Mouse (Mus musculus) forebrain, embryonic 13.5 days (tissue): ENCODE data around the gene Entpd2. TPM values are rescaled to one million over a fixed set of nuclear protein-coding genes. Genes with fewer than 3 reads are reported as not detected.

Experiments
- ATAC-seq: fragments of 200-750 bp; cut with Nextera tagmentation; 2 replicates; pipeline ENCODE4 v1.8.0; 2017
- H3K27ac ChIP-seq: fragments of 300-500 bp; sonication (generic); 2 replicates; pipeline ENCODE4 v1.5.1; 2015; ENCODE audit warnings: inconsistent platforms, mild to moderate bottlenecking, moderate library complexity
- H3K27me3 ChIP-seq: fragments of 300-500 bp; sonication (generic); 2 replicates; pipeline ENCODE4 v1.6.1; 2015; ENCODE audit warnings: mild to moderate bottlenecking, inconsistent platforms
- H3K36me3 ChIP-seq: fragments of 300-500 bp; sonication (generic); 2 replicates; pipeline ENCODE4 v1.6.1; 2015; ENCODE audit warnings: mild to moderate bottlenecking, inconsistent platforms; ENCODE audit not compliant: poor library complexity, severe bottlenecking
- H3K4me1 ChIP-seq: fragments of 300-500 bp; sonication (generic); 2 replicates; pipeline ENCODE4 v1.6.1; 2015; ENCODE audit warnings: inconsistent platforms
- H3K4me2 ChIP-seq: fragments of 300-500 bp; sonication (generic); 2 replicates; pipeline ENCODE4 v1.6.1; 2015; ENCODE audit warnings: inconsistent platforms, mild to moderate bottlenecking, moderate library complexity
- H3K4me3 ChIP-seq: fragments of 300-500 bp; sonication (generic); 2 replicates; pipeline ENCODE4 v1.5.1; 2015; ENCODE audit warnings: mild to moderate bottlenecking, inconsistent platforms
- H3K9ac ChIP-seq: fragments of 300-500 bp; sonication (generic); 2 replicates; pipeline ENCODE4 v1.6.1; 2015; ENCODE audit warnings: mild to moderate bottlenecking, inconsistent platforms
- H3K9me3 ChIP-seq: fragments of 300-500 bp; sonication (generic); replicated peaks from 2 replicates; pipeline ENCODE4 v1.6.1; 2016; ENCODE audit warnings: inconsistent platforms
- WGBS: fragments of 180-500 bp; shearing (Covaris S2); methylation state at CpG from one replicate; pipeline ENCODE4 v1.1.7; 2015; 5-methylcytosine and 5-hydroxymethylcytosine counted together
- polyA plus RNA-seq: library from polyadenylated mRNA; unstranded; fragments of >200 nt; fragmentation: Nextera tagmentation; extraction: Ambion mirVana; gene quantifications from 2 replicates; pipeline ENCODE4 v1.2.1, GENCODE M21; 2015

Entpd2 gene
- polyA plus RNA-seq, 1 experiment from 2014 or later, result 0.68 TPM

GRCm38 (mm10) chr2:25422587-25423410, 27.1 kb downstream of the Entpd2 start, which contains the start of gene Fut7:
Gene Fut7, plus strand, starts transcription at chr2:25423267.
- Histone ChIP-seq H3K36me3 (no peaks in the 10 kb centered on the region), H3K4me2 (no peak within 1 kb of the TSS), H3K9me3 (no peaks in the 10 kb centered on the region), H3K27me3 (peaks cover 25% of the 10 kb centered on the region), H3K4me3 (no peak within 1 kb of the TSS), H3K4me1 (peaks cover 7% of the 10 kb centered on the region; the same call in 1 of the 2 replicates), H3K27ac (no peak within 1 kb of the TSS), H3K9ac (no peak within 1 kb of the TSS)
- no peak for ATAC-seq
- WGBS, result 68% methylated on average over 17 of the region's 17 CpGs

DNA sequence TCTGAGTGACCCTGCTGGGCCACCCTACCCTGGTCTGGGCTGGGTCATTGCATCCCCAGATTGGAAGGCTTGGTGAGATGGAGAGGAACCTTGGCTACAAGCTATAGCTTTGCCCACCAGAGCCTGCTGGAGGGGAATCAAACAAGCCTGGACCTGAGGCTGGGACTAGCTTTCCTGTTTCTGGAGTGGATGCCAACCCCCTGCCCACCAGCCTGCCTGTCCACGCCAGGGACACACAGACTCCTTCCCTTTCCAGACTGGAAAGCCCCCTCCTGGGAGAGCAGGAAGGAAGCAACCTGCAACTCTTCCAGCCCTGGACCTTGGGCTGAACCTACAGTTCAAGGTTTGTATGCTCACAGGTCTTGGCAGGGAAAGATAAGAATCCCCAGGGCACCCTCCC, 28.0 kb downstream of the Entpd2 start:
- H3K9me3 ChIP-seq, result no peaks in the 10 kb centered on the region
- no peak overlapping the region for H3K4me2 ChIP-seq
- H3K9ac ChIP-seq, result no peak overlapping the region
- no peak overlapping the region for H3K27ac ChIP-seq
- H3K4me1 ChIP-seq, result peaks cover 10% of the 10 kb centered on the region; the same call in 1 of the 2 replicates
- H3K36me3 ChIP-seq, result no peaks in the 10 kb centered on the region
- no peak for ATAC-seq
- H3K4me3 ChIP-seq, result no peak overlapping the region
- H3K27me3 ChIP-seq, result peaks cover 25% of the 10 kb centered on the region
- 45% methylated on average over 1 of the region's 1 CpGs for WGBS

- Histone ChIP-seq H3K36me3 (no peaks in the 10 kb centered on the region), H3K27ac (no peak overlapping the region), H3K4me2 (no peak overlapping the region), H3K9me3 (no peaks in the 10 kb centered on the region), H3K4me1 (peaks cover 25% of the 10 kb centered on the region), H3K9ac (no peak overlapping the region; the same call in 1 of the 2 replicates), H3K4me3 (no peak overlapping the region), H3K27me3 (peaks cover 27% of the 10 kb centered on the region)
- 47% methylated on average over 27 of the region's 27 CpGs for WGBS
- ATAC-seq, result no peak
Observed at GRCm38 (mm10) chr2:25425481-25425880, 29.8 kb downstream of the Entpd2 start.

DNA sequence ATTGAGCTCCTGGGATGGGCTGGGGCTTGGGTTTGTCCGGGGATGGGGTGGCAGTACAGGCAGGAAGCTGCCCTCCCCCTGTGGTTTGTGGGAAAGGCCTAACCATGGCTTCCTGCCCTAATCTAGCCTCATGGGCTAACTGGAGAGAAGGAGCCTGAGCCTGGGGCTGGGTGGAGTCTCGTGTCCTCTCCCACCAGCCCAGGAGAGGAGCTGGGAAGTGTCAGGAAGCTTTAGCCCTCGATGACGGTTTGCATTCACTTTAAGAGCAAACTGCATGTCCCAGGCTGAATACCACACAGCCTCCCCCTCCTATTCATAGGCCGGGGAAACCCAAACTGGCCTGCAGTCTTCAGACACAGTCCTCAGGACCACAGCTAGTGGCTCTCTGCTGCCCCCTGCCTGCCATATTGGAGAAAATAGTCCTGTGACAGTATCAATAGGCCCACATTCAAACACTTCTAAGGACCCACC, 31.1 kb downstream of the Entpd2 start:
- Histone ChIP-seq H3K27ac (no peak overlapping the region), H3K9ac (no peak overlapping the region), H3K36me3 (no peaks in the 10 kb centered on the region), H3K4me3 (no peak overlapping the region), H3K9me3 (no peaks in the 10 kb centered on the region), H3K4me2 (no peak overlapping the region), H3K27me3 (peaks cover 29% of the 10 kb centered on the region), H3K4me1 (peaks cover 38% of the 10 kb centered on the region)
- WGBS, result 25% methylated on average over 5 of the region's 5 CpGs
- 0 out of 2 replicates have a peak, but pooled peaks have one; percentile 3 for ATAC-seq

- 91% methylated on average over 5 of the region's 5 CpGs for WGBS
- ATAC-seq, result no peak
- H3K27me3 ChIP-seq, result peaks cover 29% of the 10 kb centered on the region
Observed at GRCm38 (mm10) chr2:25427256-25427655, 31.6 kb downstream of the Entpd2 start.

DNA sequence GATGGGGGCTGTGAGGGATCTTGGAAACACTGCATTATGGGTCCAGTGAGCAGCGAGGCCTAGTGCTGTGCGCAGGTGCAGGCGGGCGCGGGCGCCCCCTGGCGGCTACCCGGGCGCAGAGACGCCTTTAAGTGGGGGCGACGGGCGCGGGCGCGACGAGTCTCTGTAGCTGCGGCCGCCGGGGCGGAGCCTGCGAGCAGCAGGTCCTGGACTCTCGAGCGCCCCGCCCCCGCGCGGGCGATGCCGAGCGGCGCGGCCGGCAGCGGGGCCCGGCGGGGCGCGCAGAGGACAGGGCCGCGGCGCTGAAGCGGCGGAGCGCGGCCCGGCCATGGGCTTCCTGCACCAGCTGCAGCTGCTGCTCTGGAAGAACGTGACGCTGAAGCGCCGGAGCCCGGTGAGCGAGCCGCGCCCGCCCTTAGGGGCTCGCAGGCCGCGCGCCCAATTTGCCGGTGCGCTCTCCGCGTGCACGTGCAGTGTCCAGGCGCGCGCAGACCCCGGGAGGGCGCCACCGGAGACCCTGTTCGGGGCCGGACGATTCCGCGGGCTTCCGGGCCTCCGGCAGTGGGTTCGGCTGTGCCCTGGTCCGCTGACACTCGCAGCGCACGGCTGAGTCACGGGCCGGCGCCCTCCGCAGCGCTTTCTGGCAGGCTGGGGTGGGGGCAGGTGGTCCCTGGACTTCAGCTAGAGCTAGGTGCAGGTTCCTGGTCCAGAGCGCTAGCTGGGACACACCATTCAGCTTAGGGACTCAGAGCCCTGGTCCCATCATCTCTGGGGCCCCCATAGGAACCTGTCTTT, 33.0 kb downstream of the Entpd2 start, which contains the start of gene Abca2:
Abca2 (plus strand) TSS at position 262 of the 795 bp plus-strand sequence.
- Histone ChIP-seq H3K9ac (peak within 1 kb of the TSS; percentile 88), H3K4me2 (peak within 1 kb of the TSS; percentile 86), H3K36me3 (peaks cover 8% of the 10 kb centered on the region; the same call in 1 of the 2 replicates), H3K4me3 (peak within 1 kb of the TSS; percentile 82), H3K9me3 (no peaks in the 10 kb centered on the region), H3K4me1 (peaks cover 39% of the 10 kb centered on the region), H3K27me3 (peaks cover 20% of the 10 kb centered on the region), H3K27ac (peak within 1 kb of the TSS; percentile 71)
- ATAC-seq, result peak; percentile 94
- WGBS, result under 1% methylated on average over 81 of the region's 89 CpGs

More at GRCm38 (mm10) chr2:25427256-25427655, 31.6 kb downstream of the Entpd2 start:
- no peak overlapping the region for H3K4me2 ChIP-seq
- H3K27ac ChIP-seq, result no peak overlapping the region
- no peaks in the 10 kb centered on the region for H3K9me3 ChIP-seq
- H3K4me1 ChIP-seq, result peaks cover 39% of the 10 kb centered on the region
- H3K9ac ChIP-seq, result no peak overlapping the region
- no peaks in the 10 kb centered on the region for H3K36me3 ChIP-seq
- no peak overlapping the region for H3K4me3 ChIP-seq

DNA sequence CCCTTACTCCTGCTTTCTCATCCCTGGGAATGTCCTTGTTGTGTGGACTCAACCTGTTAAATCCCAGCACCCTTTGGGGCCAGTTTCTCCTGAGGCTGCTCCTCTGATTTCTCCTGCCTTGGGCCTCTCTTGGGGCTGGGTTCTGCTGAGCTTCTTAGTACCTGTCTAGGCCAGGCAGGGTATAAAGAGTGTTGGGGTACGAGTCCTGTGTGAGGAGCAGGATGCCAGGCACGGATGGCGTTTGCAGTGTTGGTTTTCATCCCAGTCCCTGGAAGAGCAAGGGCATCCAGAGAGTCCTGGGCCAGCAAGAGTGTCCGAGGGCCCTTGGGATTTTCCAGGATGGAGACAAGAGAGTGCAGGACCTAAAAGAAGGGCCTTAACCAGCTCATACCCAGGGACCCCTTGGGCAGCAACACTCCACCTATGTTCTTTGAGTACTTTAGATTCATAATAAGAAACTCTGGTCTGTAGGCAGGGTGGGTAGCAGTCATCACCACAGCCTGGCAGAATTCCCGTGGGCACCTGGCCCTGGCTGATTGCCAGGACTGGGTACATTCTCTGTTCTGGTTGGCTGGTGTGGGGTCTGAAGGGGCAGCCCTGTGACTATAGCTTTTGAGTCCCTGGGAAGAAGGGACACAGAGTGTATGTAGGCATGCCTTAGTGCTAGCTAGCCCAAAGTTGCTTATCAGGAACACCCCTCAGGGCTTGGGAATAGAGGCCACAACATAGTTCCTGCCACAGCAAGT, 33.9 kb downstream of the Entpd2 start:
- H3K9ac ChIP-seq, result peak overlapping the region; percentile 88
- peaks cover 17% of the 10 kb centered on the region for H3K36me3 ChIP-seq
- WGBS, result 59% methylated on average over 5 of the region's 5 CpGs
- H3K9me3 ChIP-seq, result no peaks in the 10 kb centered on the region
- H3K27me3 ChIP-seq, result peaks cover 18% of the 10 kb centered on the region
- peaks cover 39% of the 10 kb centered on the region for H3K4me1 ChIP-seq
- H3K4me3 ChIP-seq, result peak overlapping the region; percentile 82
- peak overlapping the region; percentile 86 for H3K4me2 ChIP-seq
- ATAC-seq, result no peak
- H3K27ac ChIP-seq, result no peak overlapping the region

DNA sequence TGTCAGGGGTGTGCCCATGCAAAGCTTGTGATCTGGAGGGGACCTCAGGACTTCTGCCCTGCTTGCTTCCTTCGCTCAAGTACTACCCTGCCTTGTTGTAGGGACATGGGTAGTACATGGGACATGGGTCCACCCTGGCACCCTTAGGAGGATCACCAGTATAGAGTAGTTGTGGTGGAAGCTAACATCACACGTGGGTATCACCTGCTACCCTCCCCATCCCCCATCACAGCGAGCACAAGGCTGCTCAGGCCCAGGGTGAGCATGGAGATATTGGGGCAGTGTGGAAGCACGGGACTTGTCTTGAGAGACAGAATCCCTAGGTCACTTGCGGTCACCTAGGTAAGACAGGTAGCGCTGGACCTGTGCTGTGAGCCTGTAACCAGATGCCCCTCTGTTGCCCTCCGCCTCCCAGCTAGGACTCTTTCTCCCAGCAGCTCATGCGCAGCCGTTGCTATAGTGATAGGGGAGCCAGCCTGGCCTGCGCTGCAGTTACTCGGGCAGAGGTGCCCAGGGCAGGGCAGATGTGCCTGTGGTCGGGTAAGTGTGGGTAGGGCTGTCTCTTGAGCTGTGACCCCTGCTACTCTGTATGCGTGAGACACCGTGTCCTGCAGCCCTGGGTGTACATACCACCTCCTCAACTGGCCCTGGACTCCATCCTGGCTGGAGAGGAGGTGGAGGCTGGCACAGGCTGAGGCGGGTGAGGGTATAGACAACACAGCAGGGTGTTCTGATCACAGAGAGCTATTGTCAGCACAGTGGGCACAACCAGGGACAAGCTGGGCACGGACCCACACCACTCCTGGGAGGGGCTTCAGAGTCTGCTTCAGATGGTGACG, 34.9 kb downstream of the Entpd2 start:
- H3K4me3 ChIP-seq, result no peak overlapping the region; the same call in 1 of the 2 replicates
- 59% methylated on average over 17 of the region's 17 CpGs for WGBS

GRCm38 (mm10) chr2:25431308-25431855, 35.7 kb downstream of the Entpd2 start:
- ATAC-seq, result no peak
- Histone ChIP-seq H3K4me1 (peaks cover 32% of the 10 kb centered on the region), H3K4me3 (no peak overlapping the region), H3K9me3 (no peaks in the 10 kb centered on the region), H3K27me3 (0 out of 2 replicates have a peak, but pooled peaks cover 4% of the 10 kb centered on the region), H3K4me2 (peak overlapping the region; percentile 15; the same call in 1 of the 2 replicates), H3K9ac (peak overlapping the region; percentile 26; the same call in 1 of the 2 replicates), H3K36me3 (peaks cover 35% of the 10 kb centered on the region), H3K27ac (no peak overlapping the region)
- WGBS, result 75% methylated on average over 6 of the region's 6 CpGs

More for the DNA sequence above, 34.9 kb downstream of the Entpd2 start:
- H3K9ac ChIP-seq, result peak overlapping the region; percentile 26
- peak overlapping the region; percentile 15; the same call in 1 of the 2 replicates for H3K4me2 ChIP-seq
- H3K27me3 ChIP-seq, result peaks cover 9% of the 10 kb centered on the region; the same call in 1 of the 2 replicates
- peaks cover 27% of the 10 kb centered on the region for H3K36me3 ChIP-seq
- peaks cover 34% of the 10 kb centered on the region for H3K4me1 ChIP-seq
- H3K9me3 ChIP-seq, result no peaks in the 10 kb centered on the region
- no peak for ATAC-seq
- H3K27ac ChIP-seq, result no peak overlapping the region

GRCm38 (mm10) chr2:25432326-25433098, 36.8 kb downstream of the Entpd2 start:
- ATAC-seq, result no peak
- Histone ChIP-seq H3K36me3 (peaks cover 46% of the 10 kb centered on the region), H3K27me3 (0 out of 2 replicates have a peak, but pooled peaks cover 4% of the 10 kb centered on the region), H3K9me3 (no peaks in the 10 kb centered on the region), H3K9ac (no peak overlapping the region), H3K27ac (no peak overlapping the region), H3K4me2 (no peak overlapping the region), H3K4me1 (peaks cover 32% of the 10 kb centered on the region), H3K4me3 (no peak overlapping the region)
- WGBS, result 80% methylated on average over 11 of the region's 11 CpGs
